Mouse (Mus musculus) intestine, embryonic 14.5 days (tissue): ENCODE data around the gene Tbp. TPM values are rescaled to one million over a fixed set of nuclear protein-coding genes. Genes with fewer than 3 reads are reported as not detected.

Experiments
- ATAC-seq: fragments of 200-750 bp; cut with Nextera tagmentation; replicated peaks from 2 replicates; pipeline ENCODE4 v1.8.0; 2017; ENCODE audit warnings: low read depth, moderate number of reproducible peaks, moderate TSS enrichment, moderate library complexity; ENCODE audit not compliant: low FRiP score, low TSS enrichment
- DNase-seq: peaks from one replicate; pipeline ENCODE4 v3.0.0-alpha.2; 2018; ENCODE audit warnings: low spot score
- H3K27ac ChIP-seq: fragments of 300-500 bp; sonication (generic); 2 replicates; pipeline ENCODE4 v1.5.1; 2014; ENCODE audit warnings: low read depth, mild to moderate bottlenecking, control low read depth
- H3K27me3 ChIP-seq: fragments of 300-500 bp; sonication (generic); replicated peaks from 2 replicates; pipeline ENCODE4 v1.6.1; 2014; ENCODE audit warnings: low read length, control low read depth; ENCODE audit not compliant: control insufficient read depth, insufficient read depth
- H3K36me3 ChIP-seq: fragments of 300-500 bp; sonication (generic); 2 replicates; pipeline ENCODE4 v1.6.1; 2014; ENCODE audit warnings: low read length, control low read depth; ENCODE audit not compliant: control insufficient read depth, insufficient read depth
- H3K4me1 ChIP-seq: fragments of 300-500 bp; sonication (generic); replicated peaks from 2 replicates; pipeline ENCODE4 v1.6.1; 2014; ENCODE audit warnings: low read length, control low read depth, mixed read lengths; ENCODE audit not compliant: control insufficient read depth, insufficient read depth
- H3K4me2 ChIP-seq: fragments of 300-500 bp; sonication (generic); 2 replicates; pipeline ENCODE4 v1.6.1; 2014; ENCODE audit warnings: low read length
- H3K4me3 ChIP-seq: fragments of 300-500 bp; sonication (generic); 2 replicates; pipeline ENCODE4 v1.5.1; 2014; ENCODE audit warnings: low read depth, low read length, control low read depth, mixed read lengths
- H3K9ac ChIP-seq: fragments of 300-500 bp; sonication (generic); 2 replicates; pipeline ENCODE4 v1.6.1; 2014; ENCODE audit warnings: mild to moderate bottlenecking, low read length
- H3K9me3 ChIP-seq: fragments of 300-500 bp; sonication (generic); 2 replicates; pipeline ENCODE4 v1.6.1; 2016; ENCODE audit warnings: low read length, control low read depth; ENCODE audit not compliant: control insufficient read depth
- WGBS: fragments of 180-500 bp; shearing (Covaris S2); extraction: QIAGEN DNeasy Blood & Tissue Kit; methylation state at CpG from one replicate; pipeline ENCODE4 v1.1.7; 2014; 5-methylcytosine and 5-hydroxymethylcytosine counted together
- polyA plus RNA-seq: library from polyadenylated mRNA; unstranded; fragments of >200 nt; fragmentation: Nextera tagmentation; extraction: Ambion mirVana; gene quantifications from 2 replicates; pipeline ENCODE4 v1.2.1, GENCODE M21; 2014

The Tbp gene
- polyA plus RNA-seq, 1 experiment from 2014 or later: 52.4 TPM

GRCm38 (mm10) chr17:15549713-15550112 lies 50.0 kb downstream of the Tbp start:
- no peaks in the 10 kb centered on the region for H3K27me3 ChIP-seq
- H3K9ac ChIP-seq: no peak overlapping the region
- WGBS: 42% methylated on average over 1 of the region's 1 CpGs
- H3K27ac ChIP-seq: no peak overlapping the region
- H3K4me3 ChIP-seq: no peak overlapping the region
- no peaks in the 10 kb centered on the region for H3K4me1 ChIP-seq
- H3K36me3 ChIP-seq: no peaks in the 10 kb centered on the region
- DNase-seq (no peak), ATAC-seq (no peak)
- H3K9me3 ChIP-seq: no peaks in the 10 kb centered on the region
- no peak overlapping the region for H3K4me2 ChIP-seq

GRCm38 (mm10) chr17:15559946-15560345 lies 60.3 kb downstream of the Tbp start:
- no peaks in the 10 kb centered on the region for H3K9me3 ChIP-seq
- no peak overlapping the region for H3K4me3 ChIP-seq
- no peak overlapping the region for H3K4me2 ChIP-seq
- WGBS: 85% methylated on average over 2 of the region's 2 CpGs
- no peak for ATAC-seq
- H3K36me3 ChIP-seq: no peaks in the 10 kb centered on the region
- no peaks in the 10 kb centered on the region for H3K27me3 ChIP-seq
- 0 out of 2 replicates have a peak, but pooled peaks cover 4% of the 10 kb centered on the region for H3K4me1 ChIP-seq
- no peak overlapping the region for H3K27ac ChIP-seq
- H3K9ac ChIP-seq: no peak overlapping the region
- no peak for DNase-seq

- Histone ChIP-seq H3K4me2 (peak within 1 kb of the TSS; percentile 90), H3K27ac (peak within 1 kb of the TSS; percentile 94), H3K27me3 (no peaks in the 10 kb centered on the region), H3K4me3 (peak within 1 kb of the TSS; percentile 97), H3K9ac (peak within 1 kb of the TSS; percentile 80), H3K9me3 (no peaks in the 10 kb centered on the region), H3K36me3 (no peaks in the 10 kb centered on the region), H3K4me1 (0 out of 2 replicates have a peak, but pooled peaks cover 4% of the 10 kb centered on the region)
- peak; percentile 98 for ATAC-seq
- peak; percentile 100 for DNase-seq
- under 1% methylated on average over 43 of the region's 43 CpGs for WGBS
Measured at GRCm38 (mm10) chr17:15564014-15564927, 64.6 kb downstream of the Tbp start, which contains the start of gene Prdm9. Prdm9 (minus strand) TSS chr17:15564354.

GRCm38 (mm10) chr17:15564928-15565300 lies 65.2 kb downstream of the Tbp start:
- Histone ChIP-seq H3K4me3 (peak overlapping the region; percentile 97), H3K4me2 (peak overlapping the region; percentile 86), H3K9ac (peak overlapping the region; percentile 80; the same call in 1 of the 2 replicates), H3K9me3 (no peaks in the 10 kb centered on the region), H3K4me1 (0 out of 2 replicates have a peak, but pooled peaks cover 4% of the 10 kb centered on the region), H3K27me3 (no peaks in the 10 kb centered on the region), H3K27ac (no peak overlapping the region; the same call in 1 of the 2 replicates), H3K36me3 (no peaks in the 10 kb centered on the region)
- WGBS: 42% methylated on average over 12 of the region's 12 CpGs
- DNase-seq: no peak
- no peak for ATAC-seq

GRCm38 (mm10) chr17:15566908-15567307 lies 67.2 kb downstream of the Tbp start:
- WGBS: 79% methylated on average over 5 of the region's 5 CpGs
- no peak for ATAC-seq

GRCm38 (mm10) chr17:15575056-15575455 lies 75.4 kb downstream of the Tbp start:
- no peak overlapping the region for H3K9ac ChIP-seq

More at GRCm38 (mm10) chr17:15566908-15567307, 67.2 kb downstream of the Tbp start:
- Histone ChIP-seq H3K27ac (no peak overlapping the region), H3K9me3 (no peaks in the 10 kb centered on the region), H3K27me3 (no peaks in the 10 kb centered on the region), H3K4me2 (no peak overlapping the region), H3K4me3 (no peak overlapping the region), H3K4me1 (0 out of 2 replicates have a peak, but pooled peaks cover 4% of the 10 kb centered on the region), H3K9ac (no peak overlapping the region), H3K36me3 (no peaks in the 10 kb centered on the region)
- DNase-seq: no peak

GRCm38 (mm10) chr17:15577291-15577694 lies 77.6 kb downstream of the Tbp start:
- WGBS: 1% methylated on average over 32 of the region's 32 CpGs
- no peak overlapping the region for H3K27ac ChIP-seq
- H3K9ac ChIP-seq: no peak overlapping the region
- peak overlapping the region; percentile 52 for H3K4me2 ChIP-seq
- peaks cover 3% of the 10 kb centered on the region for H3K27me3 ChIP-seq
- peak; percentile 63 for DNase-seq
- peak overlapping the region; percentile 25 for H3K4me3 ChIP-seq
- no peaks in the 10 kb centered on the region for H3K9me3 ChIP-seq
- ATAC-seq: no peak
- no peaks in the 10 kb centered on the region for H3K4me1 ChIP-seq
- H3K36me3 ChIP-seq: no peaks in the 10 kb centered on the region

More at GRCm38 (mm10) chr17:15575056-15575455, 75.4 kb downstream of the Tbp start:
- Histone ChIP-seq H3K4me3 (no peak overlapping the region), H3K4me2 (no peak overlapping the region), H3K27ac (no peak overlapping the region), H3K36me3 (no peaks in the 10 kb centered on the region), H3K4me1 (no peaks in the 10 kb centered on the region), H3K27me3 (peaks cover 3% of the 10 kb centered on the region), H3K9me3 (no peaks in the 10 kb centered on the region)
- ATAC-seq: no peak
- 80% methylated on average over 1 of the region's 1 CpGs for WGBS
- DNase-seq: no peak
